Mouse (Mus musculus) cerebellum, adult 2 months (tissue): ENCODE measurements around the gene Rfx6.

Experiments used
- CTCF ChIP-seq: fragments of 200-500 bp; IDR thresholded peaks from 2 replicates; pipeline ENCODE4 v1.5.1; 2011; ENCODE audit warnings: low read depth, mild to moderate bottlenecking, control low read depth, low read length, moderate library complexity, borderline replicate concordance; ENCODE audit not compliant: insufficient read depth
- POLR2A ChIP-seq: fragments of 200-500 bp; IDR thresholded peaks from 2 replicates; pipeline ENCODE4 v1.6.1; 2011; ENCODE audit warnings: low read length, control low read depth, borderline replicate concordance; ENCODE audit not compliant: insufficient read depth

DNA sequence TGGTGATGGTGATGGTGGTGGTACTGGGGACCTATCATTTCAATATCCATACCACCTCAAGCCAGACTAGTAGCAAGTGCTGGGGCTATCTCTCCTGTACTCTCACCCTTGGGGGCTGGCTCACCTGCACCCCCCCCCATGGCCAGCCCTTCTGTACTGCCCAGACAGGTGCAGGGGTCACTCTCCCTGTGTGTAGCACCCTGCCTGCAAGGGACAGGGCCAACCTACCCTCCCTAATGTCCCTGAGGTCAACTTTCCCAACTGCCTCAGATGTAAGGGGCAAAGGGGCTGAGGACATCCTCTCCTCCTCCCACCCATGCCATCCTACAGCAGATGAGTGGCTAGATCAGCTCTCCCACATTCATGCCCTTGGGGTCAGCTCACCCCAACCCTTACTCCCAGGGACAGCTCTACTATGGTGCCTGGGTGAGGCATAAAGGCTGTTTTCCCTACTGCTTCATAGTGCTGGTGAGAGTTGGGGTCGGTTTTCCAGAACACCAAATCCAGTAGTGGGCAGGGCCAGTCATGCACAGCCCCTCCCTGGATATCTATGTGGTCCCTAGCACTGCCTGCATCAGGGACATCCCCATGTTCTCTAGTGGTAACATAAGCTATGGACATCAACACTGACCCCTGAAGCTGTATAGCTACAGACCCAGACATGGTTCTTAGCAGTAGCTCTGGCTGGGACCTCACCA lies 5.3 kb upstream of the Rfx6 start:
- TF ChIP-seq CTCF (no peak), POLR2A (no peak)
